Mouse (Mus musculus): ENCODE results near the gene Hoxa2. TPM values are rescaled to one million over a fixed set of nuclear protein-coding genes. Genes with fewer than 3 reads are reported as not detected.
A peak's percentile ranks its signal among the peaks of the same experiment; 100 is the strongest.

Gene Hoxa2
- polyA plus RNA-seq, 1 experiment from 2014 or later = 22.5 TPM

DNA sequence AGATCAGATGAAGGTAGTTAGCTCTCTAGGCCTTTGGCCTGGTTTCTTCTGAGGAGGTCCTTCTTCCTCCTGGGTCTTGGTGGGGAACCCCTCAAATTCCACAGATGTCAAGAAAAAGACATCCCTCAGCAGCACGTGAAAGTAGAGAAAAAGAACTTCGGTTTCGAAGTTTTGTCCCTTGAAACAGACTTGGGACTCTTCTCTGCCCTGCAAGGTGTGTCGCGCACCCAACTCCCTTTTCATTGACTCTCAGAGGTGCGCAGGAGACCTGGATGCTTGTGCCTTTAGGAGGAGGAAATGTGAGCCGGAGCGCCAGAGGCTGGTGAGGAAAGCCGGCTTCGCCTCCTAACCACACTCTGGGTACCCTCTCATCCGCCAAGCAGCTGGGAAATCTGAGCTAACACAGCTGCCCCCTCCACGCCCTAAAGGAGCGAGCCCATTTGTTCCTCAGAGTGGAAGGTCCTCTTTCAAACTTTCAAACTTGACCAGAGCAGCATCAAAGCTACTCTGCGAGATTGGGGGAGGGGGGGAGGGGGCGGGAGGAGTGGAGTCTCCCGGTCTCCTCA is 14.1 kb downstream of the Hoxa2 start:
- Histone ChIP-seq H3K4me3 (ENCODE audit: low read length) (no peak overlapping the region), H3K36me3 (ENCODE audit: control insufficient read depth, insufficient read depth, low read length) (no peaks in the 10 kb centered on the region), H3K27ac (ENCODE audit: low read depth, low read length) (no peak overlapping the region), H3K9me3 (ENCODE audit: control insufficient read depth, low read length) (peaks cover 3% of the 10 kb centered on the region; the same call in 1 of the 2 replicates), H3K4me2 (ENCODE audit: low read length) (no peak overlapping the region), H3K4me1 (ENCODE audit: control insufficient read depth, insufficient read depth, low read depth, low read length) (no peaks in the 10 kb centered on the region), H3K9ac (ENCODE audit: low read depth, low read length) (no peak overlapping the region), H3K27me3 (replicated peaks; ENCODE audit: control insufficient read depth, insufficient read depth, low read length) (peaks cover 40% of the 10 kb centered on the region)
- WGBS = 8% methylated on average over 16 of the region's 16 CpGs
- ATAC-seq = no peak

DNA sequence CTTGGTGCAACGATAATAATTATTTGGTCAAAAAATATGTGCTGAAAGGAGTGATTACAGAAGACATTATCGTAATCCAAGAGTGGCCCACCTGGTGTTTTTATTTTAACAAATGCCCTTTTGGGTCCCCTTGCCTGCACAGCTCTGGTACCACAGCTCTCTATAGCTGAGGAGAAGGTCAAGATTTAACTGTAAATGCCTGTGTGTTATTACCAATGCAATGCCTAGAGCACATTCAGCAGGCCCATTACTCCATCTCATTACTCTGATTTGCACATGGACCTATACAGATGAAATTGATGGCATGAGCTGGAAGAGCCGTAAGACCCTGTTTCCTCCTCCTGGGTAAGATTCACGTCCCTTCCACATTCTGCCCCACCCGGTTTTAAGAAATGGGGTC is 25.5 kb downstream of the Hoxa2 start:
- no peak overlapping the region for H3K27ac ChIP-seq (ENCODE audit: low read depth, low read length)
- H3K4me2 ChIP-seq (ENCODE audit: low read length) = no peak overlapping the region
- H3K27me3 ChIP-seq (replicated peaks; ENCODE audit: control insufficient read depth, insufficient read depth, low read length) = no peaks in the 10 kb centered on the region
- H3K9ac ChIP-seq (ENCODE audit: low read depth, low read length) = no peak overlapping the region
- no peaks in the 10 kb centered on the region for H3K9me3 ChIP-seq (ENCODE audit: control insufficient read depth, low read length)
- H3K36me3 ChIP-seq (ENCODE audit: control insufficient read depth, insufficient read depth, low read length) = no peaks in the 10 kb centered on the region
- 0 out of 2 replicates have a peak, but pooled peaks have one; percentile 40 for ATAC-seq
- H3K4me1 ChIP-seq (ENCODE audit: control insufficient read depth, insufficient read depth, low read depth, low read length) = peaks cover 2% of the 10 kb centered on the region; the same call in 1 of the 2 replicates
- 74% methylated on average over 5 of the region's 5 CpGs for WGBS
- no peak overlapping the region for H3K4me3 ChIP-seq (ENCODE audit: low read length)

DNA sequence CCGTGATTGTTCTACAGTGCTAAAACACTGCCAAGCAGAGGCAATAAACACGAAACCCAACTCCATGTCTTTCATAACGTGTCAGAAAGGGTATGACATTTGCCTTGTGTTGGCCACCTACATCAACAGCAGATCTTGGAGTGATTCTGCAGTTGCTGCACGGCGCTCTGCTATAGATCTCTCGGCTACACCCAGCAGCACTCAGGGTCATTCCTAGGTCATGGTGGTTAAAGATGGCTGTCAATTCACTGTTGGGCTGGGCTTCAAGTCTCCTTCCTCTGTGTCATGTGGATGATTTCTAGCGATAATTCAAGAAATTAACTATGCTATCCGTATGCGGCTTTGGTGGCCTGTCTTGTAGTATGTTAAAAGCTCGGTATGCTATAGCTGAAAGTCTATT is 26.1 kb downstream of the Hoxa2 start:
- WGBS = 57% methylated on average over 10 of the region's 10 CpGs
- no peaks in the 10 kb centered on the region for H3K36me3 ChIP-seq (ENCODE audit: control insufficient read depth, insufficient read depth, low read length)
- 0 out of 2 replicates have a peak, but pooled peaks have one; percentile 30 for ATAC-seq
- no peaks in the 10 kb centered on the region for H3K9me3 ChIP-seq (ENCODE audit: control insufficient read depth, low read length)
- H3K4me1 ChIP-seq (ENCODE audit: control insufficient read depth, insufficient read depth, low read depth, low read length) = peaks cover 2% of the 10 kb centered on the region; the same call in 1 of the 2 replicates
- H3K4me2 ChIP-seq (ENCODE audit: low read length) = no peak overlapping the region
- no peak overlapping the region for H3K4me3 ChIP-seq (ENCODE audit: low read length)
- no peaks in the 10 kb centered on the region for H3K27me3 ChIP-seq (replicated peaks; ENCODE audit: control insufficient read depth, insufficient read depth, low read length)
- H3K27ac ChIP-seq (ENCODE audit: low read depth, low read length) = no peak overlapping the region
- no peak overlapping the region for H3K9ac ChIP-seq (ENCODE audit: low read depth, low read length)

DNA sequence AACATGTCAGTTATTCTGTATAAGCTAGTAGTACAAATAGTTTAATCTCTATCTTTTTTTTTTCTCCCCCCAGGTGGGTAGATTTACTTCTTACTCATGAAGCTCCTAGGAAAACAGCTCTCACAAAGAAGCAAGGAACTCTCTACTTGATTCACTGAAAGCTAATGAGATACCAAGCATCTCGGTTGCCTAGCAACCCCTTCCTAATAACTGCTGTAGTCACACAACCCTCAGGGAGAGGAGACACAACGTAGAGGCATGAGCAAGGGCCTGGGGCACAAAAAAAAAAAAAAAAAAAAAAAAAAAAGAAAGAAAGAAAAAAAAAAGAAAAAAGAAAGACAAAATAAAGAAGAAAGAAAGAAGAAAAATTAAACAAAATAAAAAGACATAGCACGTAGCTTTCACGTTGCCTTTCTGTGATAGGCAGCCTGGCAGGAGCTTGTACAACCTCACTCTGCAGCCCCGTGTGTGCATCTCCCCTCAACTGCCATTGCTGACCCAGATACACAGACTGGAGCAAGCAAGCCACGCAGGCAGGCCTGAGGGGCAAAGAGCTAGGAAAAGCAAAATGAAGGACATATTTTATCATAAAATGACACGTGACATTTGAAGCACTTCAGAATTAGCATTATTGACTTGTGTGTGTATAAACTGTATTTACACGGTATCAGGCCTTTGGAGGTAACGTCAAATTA is 26.6 kb downstream of the Hoxa2 start:
- 44% methylated on average over 9 of the region's 9 CpGs for WGBS
- no peaks in the 10 kb centered on the region for H3K27me3 ChIP-seq (replicated peaks; ENCODE audit: control insufficient read depth, insufficient read depth, low read length)
- no peak overlapping the region for H3K4me2 ChIP-seq (ENCODE audit: low read length)
- peaks cover 2% of the 10 kb centered on the region; the same call in 1 of the 2 replicates for H3K4me1 ChIP-seq (ENCODE audit: control insufficient read depth, insufficient read depth, low read depth, low read length)
- H3K9me3 ChIP-seq (ENCODE audit: control insufficient read depth, low read length) = no peaks in the 10 kb centered on the region
- H3K9ac ChIP-seq (ENCODE audit: low read depth, low read length) = no peak overlapping the region
- H3K27ac ChIP-seq (ENCODE audit: low read depth, low read length) = no peak overlapping the region
- H3K36me3 ChIP-seq (ENCODE audit: control insufficient read depth, insufficient read depth, low read length) = no peaks in the 10 kb centered on the region
- no peak for ATAC-seq
- no peak overlapping the region for H3K4me3 ChIP-seq (ENCODE audit: low read length)

DNA sequence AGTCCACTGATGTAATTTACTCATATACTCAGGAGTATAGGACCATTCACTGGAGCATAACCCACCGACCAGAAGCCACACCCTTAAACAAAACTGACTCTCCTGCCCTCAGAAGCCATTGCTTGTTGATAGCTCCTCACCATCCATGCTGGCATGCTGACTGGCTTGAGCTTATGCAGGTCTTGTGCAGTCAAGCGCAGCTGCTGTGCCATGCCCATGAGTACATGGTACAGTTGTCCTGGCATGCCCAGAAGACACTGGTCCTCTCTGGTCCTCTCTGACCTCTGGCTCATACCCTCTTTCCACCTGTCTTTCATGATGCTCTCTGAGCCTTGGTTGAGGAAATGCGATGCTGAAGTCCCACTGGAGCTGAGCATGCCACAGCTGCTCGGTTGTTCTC is 41.0 kb downstream of the Hoxa2 start:
- no peak overlapping the region for H3K4me3 ChIP-seq (ENCODE audit: low read length)
- no peaks in the 10 kb centered on the region for H3K9me3 ChIP-seq (ENCODE audit: control insufficient read depth, low read length)
- peaks cover 3% of the 10 kb centered on the region for H3K4me1 ChIP-seq (ENCODE audit: control insufficient read depth, insufficient read depth, low read depth, low read length)
- no peaks in the 10 kb centered on the region for H3K36me3 ChIP-seq (ENCODE audit: control insufficient read depth, insufficient read depth, low read length)
- WGBS = 87% methylated on average over 4 of the region's 4 CpGs
- no peaks in the 10 kb centered on the region for H3K27me3 ChIP-seq (replicated peaks; ENCODE audit: control insufficient read depth, insufficient read depth, low read length)
- no peak for ATAC-seq
- H3K9ac ChIP-seq (ENCODE audit: low read depth, low read length) = no peak overlapping the region
- no peak overlapping the region for H3K27ac ChIP-seq (ENCODE audit: low read depth, low read length)
- no peak overlapping the region for H3K4me2 ChIP-seq (ENCODE audit: low read length)

DNA sequence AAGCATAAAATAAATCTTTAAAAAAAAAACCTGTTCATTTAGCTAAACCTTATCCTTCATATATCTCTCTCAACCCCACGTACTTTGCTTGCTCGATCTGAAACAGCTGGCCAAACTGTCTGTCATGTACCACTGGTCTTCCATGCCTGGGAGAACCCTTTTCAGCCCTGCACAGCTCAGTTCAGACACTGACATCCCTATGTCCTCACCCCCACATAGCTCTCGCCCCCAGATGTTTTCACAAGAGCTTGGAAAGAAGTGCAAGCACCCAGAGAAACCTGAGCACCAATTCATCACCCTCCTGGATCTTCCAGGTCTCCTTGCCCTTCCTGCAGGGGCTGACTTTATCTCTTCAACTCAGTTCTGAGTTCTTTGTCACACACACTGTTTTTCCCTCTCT is 43.5 kb downstream of the Hoxa2 start:
- Histone ChIP-seq H3K9ac (ENCODE audit: low read depth, low read length) (no peak overlapping the region), H3K4me3 (ENCODE audit: low read length) (no peak overlapping the region), H3K27me3 (replicated peaks; ENCODE audit: control insufficient read depth, insufficient read depth, low read length) (no peaks in the 10 kb centered on the region), H3K4me2 (ENCODE audit: low read length) (no peak overlapping the region), H3K36me3 (ENCODE audit: control insufficient read depth, insufficient read depth, low read length) (no peaks in the 10 kb centered on the region), H3K9me3 (ENCODE audit: control insufficient read depth, low read length) (no peaks in the 10 kb centered on the region), H3K4me1 (ENCODE audit: control insufficient read depth, insufficient read depth, low read depth, low read length) (peaks cover 3% of the 10 kb centered on the region), H3K27ac (ENCODE audit: low read depth, low read length) (no peak overlapping the region)
- WGBS = 61% methylated on average over 3 of the region's 3 CpGs
- ATAC-seq = no peak

DNA sequence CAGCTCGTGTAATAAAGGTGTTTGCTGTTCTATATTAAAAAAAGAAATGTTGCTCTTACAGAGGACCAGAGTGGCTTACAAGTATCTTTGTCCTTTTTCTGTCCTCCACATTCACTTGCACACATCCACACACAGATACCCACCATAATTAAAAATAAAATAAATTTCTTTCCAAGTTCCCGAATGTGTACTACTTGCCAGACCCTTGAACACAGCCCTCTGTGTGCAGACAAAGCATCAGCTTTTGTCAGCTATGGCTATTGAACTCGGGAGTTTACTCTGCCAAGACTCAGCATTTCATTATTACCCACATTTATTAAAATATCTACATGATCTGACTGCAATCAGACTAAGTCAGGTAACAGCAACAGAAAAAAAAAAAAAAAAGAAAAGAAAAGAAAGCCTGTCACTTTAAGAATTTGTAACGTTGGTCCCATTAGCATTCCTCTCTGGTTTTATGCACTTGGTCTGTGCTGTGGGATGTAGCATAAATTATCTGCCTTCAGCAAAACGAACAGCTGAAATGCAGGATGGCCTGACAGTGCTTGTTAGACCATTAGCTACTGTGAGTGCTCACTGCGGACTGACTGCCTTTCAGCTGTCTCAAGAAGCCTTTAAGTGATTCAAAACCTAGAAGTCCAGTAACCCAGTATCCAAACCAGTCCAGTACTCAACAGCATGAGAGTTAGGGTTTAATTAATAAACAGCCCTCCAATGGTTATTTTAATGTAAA is 45.6 kb downstream of the Hoxa2 start:
- no peaks in the 10 kb centered on the region for H3K9me3 ChIP-seq (ENCODE audit: control insufficient read depth, low read length)
- peak; percentile 88 for ATAC-seq
- no peaks in the 10 kb centered on the region for H3K36me3 ChIP-seq (ENCODE audit: control insufficient read depth, insufficient read depth, low read length)
- H3K4me1 ChIP-seq (ENCODE audit: control insufficient read depth, insufficient read depth, low read depth, low read length) = peaks cover 3% of the 10 kb centered on the region
- no peak overlapping the region for H3K9ac ChIP-seq (ENCODE audit: low read depth, low read length)
- peak overlapping the region; percentile 44; the same call in 1 of the 2 replicates for H3K27ac ChIP-seq (ENCODE audit: low read depth, low read length)
- no peak overlapping the region for H3K4me2 ChIP-seq (ENCODE audit: low read length)
- no peaks in the 10 kb centered on the region for H3K27me3 ChIP-seq (replicated peaks; ENCODE audit: control insufficient read depth, insufficient read depth, low read length)
- WGBS = 14% methylated on average over 6 of the region's 6 CpGs
- no peak overlapping the region for H3K4me3 ChIP-seq (ENCODE audit: low read length)

DNA sequence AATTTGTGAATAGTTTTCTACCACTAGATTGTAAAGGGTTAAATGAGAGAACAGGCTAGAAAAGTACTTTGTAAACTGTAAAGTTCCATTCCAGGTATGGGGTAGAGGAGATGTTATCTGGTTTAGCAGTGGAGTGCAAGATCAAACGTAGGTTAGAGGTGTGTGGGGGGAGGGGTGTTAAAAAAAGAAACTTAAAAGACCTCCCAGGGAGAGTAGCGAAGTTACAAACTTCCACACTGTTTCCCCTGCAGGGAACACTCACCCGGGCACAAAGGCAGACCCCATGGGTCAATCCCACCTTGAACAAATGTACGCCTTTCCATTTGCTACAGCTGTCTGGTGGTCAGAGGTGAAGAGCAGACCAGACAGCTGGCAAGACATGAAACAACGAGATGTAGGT is 48.7 kb downstream of the Hoxa2 start:
- no peaks in the 10 kb centered on the region for H3K27me3 ChIP-seq (replicated peaks; ENCODE audit: control insufficient read depth, insufficient read depth, low read length)
- no peak overlapping the region for H3K9ac ChIP-seq (ENCODE audit: low read depth, low read length)
- H3K9me3 ChIP-seq (ENCODE audit: control insufficient read depth, low read length) = no peaks in the 10 kb centered on the region
- H3K27ac ChIP-seq (ENCODE audit: low read depth, low read length) = no peak overlapping the region
- H3K36me3 ChIP-seq (ENCODE audit: control insufficient read depth, insufficient read depth, low read length) = no peaks in the 10 kb centered on the region
- H3K4me3 ChIP-seq (ENCODE audit: low read length) = no peak overlapping the region
- ATAC-seq = no peak
- 23% methylated on average over 5 of the region's 5 CpGs for WGBS
- peaks cover 3% of the 10 kb centered on the region for H3K4me1 ChIP-seq (ENCODE audit: control insufficient read depth, insufficient read depth, low read depth, low read length)
- H3K4me2 ChIP-seq (ENCODE audit: low read length) = no peak overlapping the region
